Mouse (Mus musculus) ES-E14 (cell line): ENCODE data around the gene Pld5.

ENCODE experiments used
- CHD2 ChIP-seq: IDR thresholded peaks from 2 replicates; pipeline ENCODE4 v1.6.1; 2014; ENCODE audit warnings: mild to moderate bottlenecking, low read depth, low read length, inconsistent platforms
- HCFC1 ChIP-seq: IDR thresholded peaks from 2 replicates; pipeline ENCODE4 v1.6.1; 2012; ENCODE audit warnings: low read length, inconsistent platforms, borderline replicate concordance; ENCODE audit not compliant: insufficient read depth
- ZC3H11A ChIP-seq: IDR thresholded peaks from 2 replicates; pipeline ENCODE4 v1.6.1; 2012; ENCODE audit warnings: low read depth, mild to moderate bottlenecking, inconsistent platforms, low read length, borderline replicate concordance
- ZNF384 ChIP-seq: IDR thresholded peaks from 2 replicates; pipeline ENCODE4 v1.6.1; 2012; ENCODE audit warnings: low read depth, low read length, inconsistent platforms

GRCm38 (mm10) chr1:176183991-176184390 is 91.1 kb downstream of the Pld5 start:
- TF ChIP-seq ZC3H11A (no peak), CHD2 (no peak), ZNF384 (no peak), HCFC1 (no peak)
